Comparison of ENCODE assay signal across 10 mouse cellular contexts in the genomic region with DNA sequence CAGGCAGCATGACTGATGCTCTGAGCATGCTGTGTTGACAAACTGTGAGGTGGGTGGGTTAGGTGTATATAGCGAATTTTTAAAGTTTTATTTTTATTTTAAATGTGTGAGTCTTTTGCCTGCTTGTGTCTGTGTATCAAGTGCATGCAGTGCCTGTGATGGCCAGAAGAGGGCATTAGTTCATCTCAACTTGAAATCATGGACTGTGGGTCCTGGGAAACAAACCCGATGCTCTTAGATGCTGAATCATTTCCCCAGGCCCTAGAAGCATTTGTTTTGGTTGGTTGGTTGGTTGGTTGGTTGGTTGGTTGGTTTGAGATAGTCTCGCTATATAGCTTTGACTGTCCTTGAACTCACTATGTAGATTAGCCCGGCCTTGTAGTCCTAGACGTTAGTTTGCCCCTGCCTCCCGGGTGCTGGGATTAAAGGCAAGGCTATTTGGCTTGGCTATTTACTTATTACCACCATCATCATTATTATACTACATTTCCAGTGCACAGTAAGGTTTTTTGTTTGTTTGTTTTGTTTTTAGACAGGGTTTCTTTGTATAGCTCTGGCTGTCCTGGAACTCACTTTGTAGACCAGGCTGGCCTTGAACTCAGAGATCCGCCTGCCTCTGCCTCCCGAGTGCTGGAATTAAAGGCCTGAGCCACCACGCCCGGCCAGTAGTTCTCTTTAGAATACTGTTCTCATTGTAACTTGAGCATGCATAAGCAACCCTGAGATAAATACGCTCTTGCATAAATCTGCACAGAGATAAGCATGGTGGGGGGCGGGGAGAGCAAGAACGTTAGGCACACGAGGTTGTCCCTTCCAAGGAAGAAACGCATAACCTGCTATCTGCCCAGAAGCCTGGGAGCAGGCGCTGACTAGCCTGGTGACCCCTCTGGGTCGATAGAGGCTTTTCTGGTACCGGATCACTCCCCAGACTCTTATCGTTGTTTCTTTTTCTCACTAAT. TPM values are rescaled to one million over a fixed set of nuclear protein-coding genes. Genes with fewer than 3 reads are reported as not detected.
DNase-seq lines count a peak whose midpoint lies in the region; ATAC-seq lines count a peak whose summit lies in the region.
"Had no signal": no experiment of that assay in that cellular context is flagged by ENCODE, and none has a peak within 500 bp of the region (broad histone marks: within the 10 kb centered on the region; RNA-seq: fewer than 3 reads in every experiment).

No protein-coding gene starts in this region.

- no peak for ATAC-seq in forebrain, embryonic 11.5 days (replicated peaks; ENCODE audit: low FRiP score)
- ATAC-seq in forebrain, embryonic 16.5 days = no peak
- ATAC-seq in megakaryocyte progenitor cell, adult 5-6 weeks (replicated peaks; ENCODE audit: poor library complexity) = peak; percentile 71

- no peak overlapping the region for H3K4me2 ChIP-seq in forebrain, embryonic 11.5 days (ENCODE audit: low read depth, low read length, severe bottlenecking)
- no peak overlapping the region for H3K4me2 ChIP-seq in forebrain, embryonic 16.5 days (ENCODE audit: low read length)
- H3K4me2 ChIP-seq: hindbrain, embryonic 15.5 days had no signal

- H3K27me3 ChIP-seq in forebrain, embryonic 11.5 days (ENCODE audit: control insufficient read depth, insufficient read depth, low read length) = no peaks in the 10 kb centered on the region
- H3K27me3 ChIP-seq in forebrain, embryonic 16.5 days (replicated peaks; ENCODE audit: control insufficient read depth, insufficient read depth, low read length) = no peaks in the 10 kb centered on the region
- H3K27me3 ChIP-seq: hindbrain, embryonic 15.5 days had no signal

- DNase-seq in forebrain, embryonic 11.5 days (ENCODE audit: low spot score) = peak; percentile 67
- DNase-seq in right cerebral cortex, postnatal 14 days = peak; percentile 27
- DNase-seq in right cerebral cortex, postnatal 36 days (ENCODE audit: low spot score in 2 of 2) = no peak
- DNase-seq in cerebellum, postnatal 14 days = peak; percentile 65 to 78
- DNase-seq in kidney, adult 9 months = peak; percentile 77
- no peak for DNase-seq in urinary bladder, postnatal 4 days (ENCODE audit: low spot score in 2 of 2)

- H3K4me3 ChIP-seq in forebrain, embryonic 11.5 days (ENCODE audit: low read depth, low read length) = no peak overlapping the region
- no peak overlapping the region for H3K4me3 ChIP-seq in forebrain, embryonic 16.5 days (replicated peaks; ENCODE audit: low read length)
- H3K4me3 ChIP-seq: hindbrain, embryonic 15.5 days had no signal

- H3K36me3 ChIP-seq in forebrain, embryonic 11.5 days (ENCODE audit: control insufficient read depth, insufficient read depth, low read length) = no peaks in the 10 kb centered on the region
- H3K36me3 ChIP-seq in forebrain, embryonic 16.5 days (ENCODE audit: control insufficient read depth, insufficient read depth) = no peaks in the 10 kb centered on the region
- H3K36me3 ChIP-seq: hindbrain, embryonic 15.5 days had no signal

- WGBS in forebrain, embryonic 11.5 days = 87% methylated on average over 19 of the region's 19 CpGs
- 82% methylated on average over 19 of the region's 19 CpGs for WGBS in forebrain, embryonic 16.5 days

- H3K4me1 ChIP-seq in forebrain, embryonic 11.5 days (replicated peaks; ENCODE audit: control insufficient read depth, insufficient read depth, low read length) = 0 out of 2 replicates have a peak, but pooled peaks cover 2% of the 10 kb centered on the region
- H3K4me1 ChIP-seq in forebrain, embryonic 16.5 days (replicated peaks; ENCODE audit: control insufficient read depth, insufficient read depth, low read length) = no peaks in the 10 kb centered on the region

- H3K9me3 ChIP-seq in forebrain, embryonic 11.5 days (ENCODE audit: control insufficient read depth, low read length) = no peaks in the 10 kb centered on the region
- H3K9me3 ChIP-seq in forebrain, embryonic 16.5 days (ENCODE audit: control insufficient read depth, low read length) = no peaks in the 10 kb centered on the region
- H3K9me3 ChIP-seq: hindbrain, embryonic 15.5 days had no signal

- H3K9ac ChIP-seq in forebrain, embryonic 11.5 days (ENCODE audit: low read length) = no peak overlapping the region
- no peak overlapping the region for H3K9ac ChIP-seq in forebrain, embryonic 16.5 days (replicated peaks; ENCODE audit: low read depth, low read length)
- H3K9ac ChIP-seq: hindbrain, embryonic 15.5 days had no signal

- H3K27ac ChIP-seq in forebrain, embryonic 11.5 days (ENCODE audit: low read depth, low read length) = no peak overlapping the region
- H3K27ac ChIP-seq in forebrain, embryonic 16.5 days (ENCODE audit: low read length) = no peak overlapping the region
- H3K27ac ChIP-seq: hindbrain, embryonic 15.5 days had no signal

RNA-seq across cellular contexts. Expression of gene Mgarp, which starts 21.0 kb away (rescaled TPM):
- 5.2 and 8.4 TPM in 2 replicates for polyA plus RNA-seq in forebrain, embryonic 11.5 days (2014; fragmentation: Nextera tagmentation; extraction: Ambion mirVana)
- 0.44 and 1.4 TPM in 2 replicates for polyA plus RNA-seq in forebrain, embryonic 16.5 days (2015; fragmentation: Nextera tagmentation; extraction: Ambion mirVana)
- not detected in 2 replicates for total RNA-seq in megakaryocyte progenitor cell, adult 5-6 weeks (2015)
- total RNA-seq in megakaryocyte progenitor cell, adult 5-6 weeks (2017) = not detected in 2 replicates
- polyA plus RNA-seq: neural tube, embryonic 14.5 days had no signal

RNA-seq across cellular contexts. Expression of gene Ndufc1, which starts 33.2 kb away (rescaled TPM):
- polyA plus RNA-seq in forebrain, embryonic 11.5 days (2014; fragmentation: Nextera tagmentation; extraction: Ambion mirVana) = 628 and 672 TPM in 2 replicates
- 619 and 639 TPM in 2 replicates for polyA plus RNA-seq in forebrain, embryonic 16.5 days (2015; fragmentation: Nextera tagmentation; extraction: Ambion mirVana)
- total RNA-seq in megakaryocyte progenitor cell, adult 5-6 weeks (2015) = 175 and 219 TPM in 2 replicates
- total RNA-seq in megakaryocyte progenitor cell, adult 5-6 weeks (2017) = 84.9 and 94.9 TPM in 2 replicates

RNA-seq across cellular contexts. Expression of gene Elf2, which starts 35.1 kb away (rescaled TPM):
- 46.7 and 48.3 TPM in 2 replicates for polyA plus RNA-seq in forebrain, embryonic 11.5 days (2014; fragmentation: Nextera tagmentation; extraction: Ambion mirVana)
- 46.2 and 54.9 TPM in 2 replicates for polyA plus RNA-seq in forebrain, embryonic 16.5 days (2015; fragmentation: Nextera tagmentation; extraction: Ambion mirVana)
- 40.3 and 43.1 TPM in 2 replicates for total RNA-seq in megakaryocyte progenitor cell, adult 5-6 weeks (2015)
- total RNA-seq in megakaryocyte progenitor cell, adult 5-6 weeks (2017) = 96.0 and 124 TPM in 2 replicates

RNA-seq across cellular contexts. Expression of gene Naa15, which starts 39.4 kb away (rescaled TPM):
- 61.5 and 62.6 TPM in 2 replicates for polyA plus RNA-seq in forebrain, embryonic 11.5 days (2014; fragmentation: Nextera tagmentation; extraction: Ambion mirVana)
- polyA plus RNA-seq in forebrain, embryonic 16.5 days (2015; fragmentation: Nextera tagmentation; extraction: Ambion mirVana) = 49.9 and 56.5 TPM in 2 replicates
- 126 and 131 TPM in 2 replicates for total RNA-seq in megakaryocyte progenitor cell, adult 5-6 weeks (2015)
- 69.8 and 118 TPM in 2 replicates for total RNA-seq in megakaryocyte progenitor cell, adult 5-6 weeks (2017)

Comparison
In these comparisons a context has a peak if more than half of its experiments do, and no peak if none do; other contexts are left out.
1. DNase-seq: peak in forebrain, embryonic 11.5 days (single experiment), right cerebral cortex, postnatal 14 days (single experiment), cerebellum, postnatal 14 days (2 of 2) and kidney, adult 9 months (single experiment); none in right cerebral cortex, postnatal 36 days (0 of 2) and urinary bladder, postnatal 4 days (0 of 2).